Mouse (Mus musculus) hindbrain, embryonic 16.5 days (tissue): ENCODE measurements around the gene Ly75. TPM values are rescaled to one million over a fixed set of nuclear protein-coding genes. Genes with fewer than 3 reads are reported as not detected.

ENCODE experiments used
- ATAC-seq: fragments of 200-750 bp; cut with Nextera tagmentation; 2 replicates; pipeline ENCODE4 v1.8.0; 2017; ENCODE audit warnings: moderate TSS enrichment, moderate library complexity
- H3K27ac ChIP-seq: fragments of 300-500 bp; sonication (generic); 2 replicates; pipeline ENCODE4 v1.5.1; 2014; ENCODE audit warnings: low read depth, mild to moderate bottlenecking, control low read depth, low read length, moderate library complexity
- H3K27me3 ChIP-seq: fragments of 300-500 bp; sonication (generic); replicated peaks from 2 replicates; pipeline ENCODE4 v1.6.1; 2014; ENCODE audit warnings: low read length; ENCODE audit not compliant: control insufficient read depth, insufficient read depth
- H3K36me3 ChIP-seq: fragments of 300-500 bp; sonication (generic); 2 replicates; pipeline ENCODE4 v1.6.1; 2014; ENCODE audit warnings: mild to moderate bottlenecking, low read length, moderate library complexity, mixed read lengths; ENCODE audit not compliant: control insufficient read depth, insufficient read depth
- H3K4me1 ChIP-seq: fragments of 300-500 bp; sonication (generic); 2 replicates; pipeline ENCODE4 v1.6.1; 2014; ENCODE audit warnings: low read depth, low read length; ENCODE audit not compliant: control insufficient read depth, insufficient read depth
- H3K4me2 ChIP-seq: fragments of 300-500 bp; sonication (generic); 2 replicates; pipeline ENCODE4 v1.6.1; 2014; ENCODE audit warnings: mild to moderate bottlenecking, low read length, control low read depth, moderate library complexity
- H3K4me3 ChIP-seq: fragments of 300-500 bp; sonication (generic); 2 replicates; pipeline ENCODE4 v1.5.1; 2014; ENCODE audit warnings: mild to moderate bottlenecking, low read length, control low read depth, moderate library complexity
- H3K9ac ChIP-seq: fragments of 300-500 bp; sonication (generic); 2 replicates; pipeline ENCODE4 v1.6.1; 2014; ENCODE audit warnings: low read depth, mild to moderate bottlenecking, control low read depth, low read length, moderate library complexity
- H3K9me3 ChIP-seq: fragments of 300-500 bp; sonication (generic); 2 replicates; pipeline ENCODE4 v1.6.1; 2014; ENCODE audit warnings: mild to moderate bottlenecking, low read length, moderate library complexity; ENCODE audit not compliant: control insufficient read depth
- WGBS: fragments of 180-500 bp; shearing (Covaris S2); extraction: QIAGEN DNeasy Blood & Tissue Kit; methylation state at CpG from one replicate; pipeline ENCODE4 v1.1.7; 2014; 5-methylcytosine and 5-hydroxymethylcytosine counted together
- polyA plus RNA-seq: library from polyadenylated mRNA; unstranded; fragments of >200 nt; fragmentation: Nextera tagmentation; extraction: Ambion mirVana; gene quantifications from 2 replicates; pipeline ENCODE4 v1.2.1, GENCODE M21; 2015

The Ly75 gene
- polyA plus RNA-seq, 1 experiment from 2014 or later, result 1.9 TPM

DNA sequence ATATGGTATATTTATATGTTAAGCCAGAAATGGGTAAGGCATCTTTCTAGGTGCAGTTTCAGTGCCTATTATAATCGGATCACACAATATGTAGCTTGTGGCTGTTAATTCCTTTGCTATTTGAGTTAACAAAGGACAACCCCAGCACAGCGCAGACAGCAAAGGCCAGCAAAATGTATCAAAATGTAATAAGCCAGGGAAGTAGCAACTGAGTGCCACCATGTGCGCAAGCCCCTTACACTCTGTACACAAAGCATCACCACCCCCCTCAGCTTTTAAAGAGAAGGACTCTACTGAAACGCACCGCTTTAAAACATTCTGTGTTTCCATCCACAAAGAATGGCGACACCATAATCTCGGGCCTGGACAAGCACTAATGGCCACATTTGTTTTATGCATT, 37.4 kb downstream of the Ly75 start:
- ATAC-seq, result 0 out of 2 replicates have a peak, but pooled peaks have one; percentile 42
- no peaks in the 10 kb centered on the region for H3K36me3 ChIP-seq
- no peaks in the 10 kb centered on the region for H3K4me1 ChIP-seq
- no peak overlapping the region for H3K9ac ChIP-seq
- no peak overlapping the region for H3K27ac ChIP-seq
- H3K27me3 ChIP-seq, result no peaks in the 10 kb centered on the region; the same call in 1 of the 2 replicates
- WGBS, result 46% methylated on average over 7 of the region's 7 CpGs
- no peak overlapping the region for H3K4me2 ChIP-seq
- no peaks in the 10 kb centered on the region for H3K9me3 ChIP-seq
- H3K4me3 ChIP-seq, result no peak overlapping the region

DNA sequence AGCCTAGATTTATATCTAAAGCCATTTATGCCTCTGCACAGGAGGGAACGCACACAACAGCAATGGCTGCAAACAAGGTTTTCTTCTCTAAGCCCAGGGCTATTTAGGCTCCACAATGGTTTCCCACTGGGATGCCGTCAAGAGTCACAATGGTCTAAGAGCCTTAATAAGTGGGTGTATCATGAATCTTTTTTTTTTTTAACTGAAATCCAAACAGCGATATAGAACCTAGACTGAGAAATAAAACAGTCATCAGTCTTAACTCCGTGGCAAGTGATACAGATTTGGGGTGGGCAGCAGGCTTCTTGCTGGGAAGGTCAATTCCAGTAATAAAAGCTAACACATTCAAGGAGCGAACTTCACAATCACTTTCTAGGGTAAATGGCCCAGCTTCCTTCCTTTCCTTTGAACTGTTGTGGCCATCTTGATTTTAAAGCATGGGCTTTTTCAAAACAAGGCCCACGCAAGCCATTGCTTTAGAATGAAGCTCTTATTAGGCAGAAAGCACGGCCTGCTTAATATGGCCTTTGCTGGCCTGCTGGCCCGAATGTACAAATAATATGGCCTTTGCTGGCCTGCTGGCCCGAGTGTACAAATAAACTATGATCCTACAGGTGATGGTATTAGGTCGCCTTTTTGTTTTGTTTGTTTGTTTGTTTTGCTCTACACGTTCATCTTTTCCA, 39.4 kb downstream of the Ly75 start:
- no peak overlapping the region for H3K9ac ChIP-seq
- no peaks in the 10 kb centered on the region; the same call in 1 of the 2 replicates for H3K27me3 ChIP-seq
- WGBS, result 30% methylated on average over 11 of the region's 11 CpGs

DNA sequence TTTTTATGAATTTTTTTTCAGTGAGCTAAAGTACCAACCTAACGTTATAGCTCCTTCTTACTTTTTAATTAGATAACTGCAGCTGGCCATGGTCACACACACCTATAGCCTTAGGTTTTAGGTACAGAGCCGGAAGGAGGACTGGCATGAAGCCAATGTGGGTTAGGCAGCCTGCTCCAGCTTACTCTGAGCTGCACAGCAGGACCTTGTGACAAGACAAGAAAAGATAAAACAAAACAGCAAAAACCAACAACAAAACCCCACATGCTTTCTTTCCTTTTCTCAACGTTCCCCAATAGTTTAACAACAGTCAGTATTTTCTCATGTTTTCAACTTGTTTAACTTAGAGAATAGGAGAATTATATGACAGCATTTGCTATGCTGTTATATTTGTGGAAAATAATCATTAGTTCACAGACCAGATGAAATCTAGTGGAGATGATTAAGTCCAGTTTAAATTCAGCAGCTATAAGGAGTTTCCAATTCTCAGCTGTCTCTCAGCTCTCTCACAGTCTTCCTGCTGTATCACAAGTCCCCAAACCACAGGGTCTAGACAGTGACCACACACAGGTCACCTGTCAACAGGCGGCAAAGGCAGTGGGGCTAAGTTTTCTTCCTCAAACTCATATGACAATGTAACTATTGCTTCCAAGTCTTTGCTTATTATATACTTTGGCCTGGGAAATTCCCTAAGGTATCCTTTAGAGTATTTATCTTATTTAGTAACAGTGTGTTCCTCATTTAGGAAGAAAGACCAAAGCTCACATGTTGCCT, 40.8 kb downstream of the Ly75 start:
- no peak overlapping the region for H3K4me2 ChIP-seq
- 56% methylated on average over 4 of the region's 4 CpGs for WGBS
- H3K36me3 ChIP-seq, result no peaks in the 10 kb centered on the region
- no peaks in the 10 kb centered on the region for H3K4me1 ChIP-seq
- H3K9ac ChIP-seq, result no peak overlapping the region
- no peaks in the 10 kb centered on the region for H3K9me3 ChIP-seq
- H3K4me3 ChIP-seq, result no peak overlapping the region
- H3K27ac ChIP-seq, result no peak overlapping the region
- H3K27me3 ChIP-seq, result no peaks in the 10 kb centered on the region
- no peak for ATAC-seq

More for the DNA sequence above, 39.4 kb downstream of the Ly75 start:
- ATAC-seq, result no peak
- H3K27ac ChIP-seq, result no peak overlapping the region
- H3K4me2 ChIP-seq, result no peak overlapping the region
- no peaks in the 10 kb centered on the region for H3K9me3 ChIP-seq
- H3K4me1 ChIP-seq, result no peaks in the 10 kb centered on the region
- H3K36me3 ChIP-seq, result no peaks in the 10 kb centered on the region
- no peak overlapping the region for H3K4me3 ChIP-seq

DNA sequence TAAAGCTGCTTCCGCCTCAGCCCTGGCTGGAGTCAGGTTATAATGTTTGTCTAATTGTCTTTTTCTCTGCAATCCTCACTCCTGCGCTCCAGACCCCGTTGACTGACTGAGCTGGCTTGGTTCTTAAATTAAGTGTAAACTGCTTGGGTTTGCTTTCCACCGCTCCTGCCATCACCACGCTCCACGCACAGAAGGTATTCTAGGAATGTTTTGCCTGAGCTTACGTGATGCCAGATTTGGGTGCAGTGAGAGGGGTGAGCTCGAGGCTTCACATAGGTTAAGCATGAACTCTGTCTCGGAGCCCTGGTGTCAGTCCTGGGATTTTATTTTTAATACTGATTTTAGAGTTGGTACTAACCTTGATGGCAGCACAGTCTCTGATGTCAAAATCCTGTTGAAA, 45.2 kb downstream of the Ly75 start:
- Histone ChIP-seq H3K27ac (no peak overlapping the region), H3K36me3 (no peaks in the 10 kb centered on the region), H3K9me3 (no peaks in the 10 kb centered on the region), H3K4me3 (no peak overlapping the region), H3K27me3 (no peaks in the 10 kb centered on the region), H3K4me2 (no peak overlapping the region), H3K9ac (no peak overlapping the region), H3K4me1 (no peaks in the 10 kb centered on the region)
- no peak for ATAC-seq
- WGBS, result 53% methylated on average over 9 of the region's 9 CpGs

DNA sequence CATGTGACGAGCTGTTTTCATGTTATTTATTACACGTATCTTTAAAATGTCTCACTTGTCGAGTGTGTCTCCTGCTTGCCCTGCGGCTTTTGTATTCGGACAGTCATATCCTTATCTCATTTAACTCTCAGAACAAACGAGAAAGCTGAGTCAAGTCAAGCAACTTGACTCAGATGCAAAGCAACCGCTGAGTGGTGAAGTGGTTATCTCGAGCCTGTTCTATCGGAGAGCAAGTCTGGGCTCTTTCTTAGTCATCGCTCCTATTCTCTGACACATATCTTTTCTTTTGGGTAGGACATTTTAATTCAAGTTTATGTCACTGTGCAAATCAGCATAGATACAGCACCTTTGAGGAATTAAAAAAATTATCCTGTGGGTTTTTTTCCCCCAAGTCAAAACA, 54.5 kb downstream of the Ly75 start:
- no peak for ATAC-seq
- H3K36me3 ChIP-seq, result no peaks in the 10 kb centered on the region
- no peaks in the 10 kb centered on the region for H3K4me1 ChIP-seq
- no peak overlapping the region for H3K9ac ChIP-seq
- no peaks in the 10 kb centered on the region for H3K27me3 ChIP-seq
- H3K4me3 ChIP-seq, result no peak overlapping the region
- H3K9me3 ChIP-seq, result no peaks in the 10 kb centered on the region
- H3K4me2 ChIP-seq, result no peak overlapping the region
- no peak overlapping the region for H3K27ac ChIP-seq
- WGBS, result 95% methylated on average over 10 of the region's 10 CpGs

DNA sequence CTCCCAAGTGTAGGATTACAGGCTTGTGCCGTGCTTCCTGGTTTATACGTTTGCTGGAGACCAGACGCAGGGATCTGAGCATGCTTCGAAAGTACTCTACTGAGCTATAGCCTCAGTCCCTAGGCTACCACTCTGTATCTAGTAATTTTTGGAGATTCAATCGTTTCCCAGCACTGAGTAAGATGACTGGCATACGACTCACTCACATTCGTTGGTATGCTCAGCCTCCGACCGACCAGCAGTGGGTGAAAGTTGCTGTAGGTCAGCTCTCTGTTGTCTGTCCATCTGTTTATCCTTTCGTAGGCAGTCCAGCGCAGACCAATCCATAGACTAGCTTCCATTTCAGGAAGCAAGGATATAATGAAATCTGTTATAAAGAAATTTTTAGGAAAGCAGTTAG, 55.5 kb downstream of the Ly75 start:
- ATAC-seq, result no peak
- H3K9me3 ChIP-seq, result no peaks in the 10 kb centered on the region
- H3K36me3 ChIP-seq, result no peaks in the 10 kb centered on the region
- no peak overlapping the region for H3K27ac ChIP-seq
- no peak overlapping the region for H3K4me2 ChIP-seq
- 89% methylated on average over 11 of the region's 11 CpGs for WGBS
- no peak overlapping the region for H3K4me3 ChIP-seq
- H3K27me3 ChIP-seq, result no peaks in the 10 kb centered on the region
- no peak overlapping the region for H3K9ac ChIP-seq
- H3K4me1 ChIP-seq, result no peaks in the 10 kb centered on the region

DNA sequence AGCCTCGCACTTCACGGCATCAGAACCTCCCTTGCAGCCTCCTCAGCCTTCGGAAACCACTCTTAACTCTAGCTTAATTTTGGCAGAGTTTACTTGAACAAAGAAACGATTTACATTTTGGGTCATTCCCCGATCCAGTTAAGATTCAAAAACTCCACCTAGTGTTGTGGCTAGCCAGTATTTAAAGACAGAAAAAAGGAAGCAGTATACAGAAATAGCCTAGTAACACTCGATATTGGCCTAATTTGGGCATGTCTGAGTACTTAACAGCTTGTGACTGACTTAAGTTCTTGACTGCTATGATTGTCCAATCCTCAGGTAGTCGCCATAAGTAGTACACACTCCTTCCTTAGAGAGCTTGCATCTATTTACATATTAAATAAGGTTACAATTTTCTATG, 56.2 kb downstream of the Ly75 start:
- Histone ChIP-seq H3K4me1 (no peaks in the 10 kb centered on the region), H3K4me3 (no peak overlapping the region), H3K4me2 (no peak overlapping the region), H3K36me3 (no peaks in the 10 kb centered on the region), H3K27ac (no peak overlapping the region), H3K9me3 (no peaks in the 10 kb centered on the region), H3K9ac (no peak overlapping the region), H3K27me3 (no peaks in the 10 kb centered on the region)
- no peak for ATAC-seq
- WGBS, result 90% methylated on average over 7 of the region's 7 CpGs

DNA sequence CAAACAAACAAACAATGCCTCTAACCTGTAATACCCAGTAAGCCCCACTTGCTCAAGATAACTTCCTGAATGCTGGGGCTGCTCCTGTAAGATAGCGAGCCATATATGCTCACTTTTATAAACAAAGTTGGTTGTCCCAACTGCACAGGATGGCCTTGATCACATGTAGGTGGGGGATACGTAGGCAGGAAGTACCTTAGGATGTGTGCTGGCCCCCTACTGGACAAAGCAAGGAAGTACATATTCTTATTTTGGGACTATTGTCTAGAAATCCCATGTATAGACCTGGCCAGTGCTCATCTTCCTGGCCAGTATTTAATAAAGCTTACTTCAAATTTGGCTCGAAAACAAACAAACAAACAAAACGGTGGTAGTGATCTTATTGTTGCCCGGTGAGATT, 59.7 kb downstream of the Ly75 start:
- H3K9ac ChIP-seq, result no peak overlapping the region
- H3K4me1 ChIP-seq, result no peaks in the 10 kb centered on the region
- H3K27me3 ChIP-seq, result no peaks in the 10 kb centered on the region
- H3K27ac ChIP-seq, result no peak overlapping the region
- H3K4me3 ChIP-seq, result no peak overlapping the region
- ATAC-seq, result no peak
- H3K9me3 ChIP-seq, result no peaks in the 10 kb centered on the region
- WGBS, result 88% methylated on average over 5 of the region's 5 CpGs
- no peak overlapping the region for H3K4me2 ChIP-seq
- H3K36me3 ChIP-seq, result no peaks in the 10 kb centered on the region

DNA sequence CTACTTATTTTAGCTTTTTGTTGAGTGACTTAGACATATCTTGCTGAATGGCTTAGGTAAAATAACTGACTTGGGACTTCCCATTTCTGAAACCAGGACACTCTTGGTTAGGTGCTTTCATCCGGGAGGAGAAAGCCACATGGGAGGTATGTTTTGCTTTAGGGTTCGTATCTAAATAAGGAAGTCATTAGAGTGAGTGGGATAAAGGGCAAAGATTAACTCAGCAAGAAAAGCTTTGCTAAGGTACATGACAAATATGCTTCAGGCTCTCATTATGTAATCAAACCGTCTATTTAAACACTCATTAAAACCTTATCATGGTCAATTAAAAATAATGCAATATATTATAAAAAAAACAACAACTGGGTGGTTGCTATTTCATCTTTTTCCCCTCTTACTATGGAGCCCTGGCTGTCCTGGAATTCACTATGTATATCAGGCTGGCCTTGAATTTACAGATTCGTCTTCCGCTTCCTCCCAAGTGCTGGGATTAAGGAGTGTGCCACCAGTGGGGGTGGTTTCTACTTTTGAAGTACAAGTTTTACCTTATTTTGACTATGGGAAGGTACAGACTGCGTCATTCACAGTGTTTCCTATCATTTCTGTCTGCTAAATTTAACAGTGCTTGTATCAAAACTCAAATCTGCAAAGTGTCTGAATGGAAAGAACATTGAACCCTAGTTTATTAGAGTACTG, 60.9 kb downstream of the Ly75 start:
- H3K27me3 ChIP-seq, result no peaks in the 10 kb centered on the region

More for the DNA sequence above, 60.9 kb downstream of the Ly75 start:
- WGBS, result 73% methylated on average over 6 of the region's 6 CpGs
- Histone ChIP-seq H3K9me3 (no peaks in the 10 kb centered on the region), H3K27ac (no peak overlapping the region), H3K36me3 (no peaks in the 10 kb centered on the region), H3K4me1 (no peaks in the 10 kb centered on the region), H3K4me3 (no peak overlapping the region), H3K9ac (no peak overlapping the region), H3K4me2 (no peak overlapping the region)
- no peak for ATAC-seq
